ENCODE assay signal across 8 mouse cellular contexts in genomic region chr13:21453449-21453848, GRCm38 (mm10). TPM values are rescaled to one million over a fixed set of nuclear protein-coding genes. Genes with fewer than 3 reads are reported as not detected.
DNase-seq lines count a peak whose midpoint lies in the region.

Zscan26 (minus strand) TSS chr13:21453730.

- H3K36me3 ChIP-seq in megakaryocyte, embryonic 14.5 days (replicated peaks; ENCODE audit: low read length) = peaks cover 19% of the 10 kb centered on the region

- DNase-seq in T-cell, adult 2 months (ENCODE audit: low spot score) = peak; percentile 70
- peak; percentile 87 to 88 for DNase-seq in cerebellum, postnatal 25 days
- DNase-seq in gastrocnemius, adult 8-10 months (ENCODE audit: low spot score in 2 of 2) = peak; percentile 66 to 70
- DNase-seq in hindlimb bud, embryonic 11.5 days (ENCODE audit: extremely low spot score, low read depth, low spot score) = peak; percentile 83
- peak; percentile 73 to 75 for DNase-seq in left cerebral cortex, adult 8-10 months (ENCODE audit: low spot score in 2 of 2)
- DNase-seq in right cerebral cortex, postnatal 10 days (ENCODE audit: low spot score in 2 of 2) = peak; percentile 84 to 85
- DNase-seq in urinary bladder, postnatal 25 days (ENCODE audit: low spot score) = peak; percentile 78

- H3K4me3 ChIP-seq in megakaryocyte, embryonic 14.5 days (replicated peaks) = peak within 1 kb of the TSS; percentile 96

- peaks cover 19% of the 10 kb centered on the region for H3K27me3 ChIP-seq in megakaryocyte, embryonic 14.5 days (replicated peaks)

- no peaks in the 10 kb centered on the region for H3K9me3 ChIP-seq in megakaryocyte, embryonic 14.5 days

- peaks cover 24% of the 10 kb centered on the region for H3K4me1 ChIP-seq in megakaryocyte, embryonic 14.5 days

RNA-seq across cellular contexts. Expression of gene Zscan26, which starts in this region (rescaled TPM):
- total RNA-seq in gastrocnemius, adult 8-10 months (2022) = 10 to 100 TPM; 12.9 to 15.9 (median 14.5) TPM
- 10 to 100 TPM; 52.1 to 59.4 (median 55.5) TPM for total RNA-seq in left cerebral cortex, adult 8-10 months (2022)
- 0.70 TPM in 1 of 2 replicates, not detected in the other for polyA plus RNA-seq in megakaryocyte, embryonic 14.5 days (2012; ENCODE audit: insufficient read depth, low replicate concordance)

Comparison
In these comparisons a context has a peak if more than half of its experiments do, and no peak if none do; other contexts are left out.
1. Peak in every context shown above with its lines: DNase-seq and H3K4me3 ChIP-seq.